Mouse (Mus musculus) heart, postnatal 25 days (tissue): Measurements from ENCODE around the gene Ubash3b. TPM values are rescaled to one million over a fixed set of nuclear protein-coding genes. Genes with fewer than 3 reads are reported as not detected.

ENCODE experiments used
- DNase-seq: peaks from one replicate; pipeline ENCODE4 v3.0.0; 2022; ENCODE audit warnings: low spot score
- intact Hi-C: fragments of 180-260 bp; cut with DNase I; formaldehyde crosslinking; loops from one replicate; pipeline ENCODE4 v1.15.1; 2025
- total RNA-seq, 2 experiments: library from RNA; stranded (reverse); gene quantifications; 2 replicates each; pipeline ENCODE4 v1.2.3; 2021

Gene Ubash3b
- total RNA-seq, 2 experiments from 2014 or later = 0.99 to 1.5 TPM

- intact Hi-C loops = no loop called here
- no peak for DNase-seq
These were observed 197.7 kb downstream of the Ubash3b start, which contains the start of gene Jhy for GRCm38 (mm10) chr9:40963586-40964417. Gene Jhy (minus strand): TSS chr9:40964118.

GRCm38 (mm10) chr9:40961401-40961800 lies 200.1 kb downstream of the Ubash3b start:
- intact Hi-C loops = no loop called here
- DNase-seq = no peak

Other genes with a start within 250 kb of the Ubash3b start
- gene Jhy, start 197.6 kb downstream of the Ubash3b start, total RNA-seq = not detected
- not detected for gene Crtam, start 157.1 kb downstream of the Ubash3b start, total RNA-seq